Mouse (Mus musculus): ENCODE data around the gene AU022252. TPM values are rescaled to one million over a fixed set of nuclear protein-coding genes. Genes with fewer than 3 reads are reported as not detected.

Gene AU022252
- polyA plus RNA-seq, 1 experiment = 18.2 TPM

- no peak for TF ChIP-seq POLR2A (IDR thresholded peaks at IDR 0.05; ENCODE audit: borderline replicate concordance, extremely low read depth, insufficient read depth, insufficient read length, poor library complexity, severe bottlenecking)
- no peak for TF ChIP-seq CTCF (IDR thresholded peaks at IDR 0.05; ENCODE audit: borderline replicate concordance, extremely low read depth, insufficient read depth, insufficient read length)
Measured at GRCm38 (mm10) chr4:119198105-119198504, 34.4 kb downstream of the AU022252 start.

GRCm38 (mm10) chr4:119195582-119196320 is 36.8 kb downstream of the AU022252 start:
- DNase-seq (ENCODE audit: low read depth) = no peak
- TF ChIP-seq POLR2A (IDR thresholded peaks at IDR 0.05; ENCODE audit: borderline replicate concordance, extremely low read depth, insufficient read depth, insufficient read length, poor library complexity, severe bottlenecking) = no peak

More at GRCm38 (mm10) chr4:119198105-119198504, 34.4 kb downstream of the AU022252 start:
- DNase-seq (ENCODE audit: low read depth) = no peak

DNA sequence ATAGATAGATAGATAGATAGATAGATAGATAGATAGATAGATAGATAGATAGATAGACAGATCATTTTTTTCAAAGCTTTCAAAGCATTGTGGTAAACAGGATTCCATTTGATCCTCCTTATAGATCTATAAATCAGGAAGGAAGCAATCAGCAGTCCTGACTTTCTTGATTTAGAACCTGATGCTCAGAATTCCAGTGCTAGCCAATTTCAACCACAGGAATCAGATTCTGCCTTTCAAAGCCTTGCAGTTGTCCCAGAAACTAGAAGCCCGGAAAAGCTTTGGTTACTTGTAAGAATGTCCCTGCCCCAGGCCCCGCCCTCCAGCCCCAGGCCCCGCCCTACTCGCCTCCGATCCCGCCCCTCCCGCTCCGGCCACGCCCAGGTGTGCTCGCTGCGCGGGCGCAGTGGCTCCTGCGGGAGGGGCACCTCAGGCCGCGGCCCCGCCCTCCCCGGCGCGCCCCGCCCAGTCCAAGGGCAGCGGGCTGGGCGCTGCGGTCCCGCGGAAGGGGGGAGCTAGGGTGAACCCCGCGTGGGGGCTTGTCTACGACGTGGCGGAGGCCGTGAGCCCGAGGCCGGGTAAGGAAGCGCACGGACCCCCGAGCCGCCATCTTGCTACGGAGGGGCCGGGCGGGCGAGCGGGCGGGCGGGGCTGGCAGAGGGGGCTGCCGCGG is 37.5 kb downstream of the AU022252 start, which contains the start of gene Svbp:
TSS of gene Svbp (plus strand) at position 398 of the 673 bp plus-strand sequence.
- peak; percentile 95 for DNase-seq (ENCODE audit: low read depth)
- peak; percentile 73 for TF ChIP-seq POLR2A (IDR thresholded peaks at IDR 0.05; ENCODE audit: borderline replicate concordance, extremely low read depth, insufficient read depth, insufficient read length, poor library complexity, severe bottlenecking)
- TF ChIP-seq CTCF (IDR thresholded peaks at IDR 0.05; ENCODE audit: borderline replicate concordance, extremely low read depth, insufficient read depth, insufficient read length) = no peak

DNA sequence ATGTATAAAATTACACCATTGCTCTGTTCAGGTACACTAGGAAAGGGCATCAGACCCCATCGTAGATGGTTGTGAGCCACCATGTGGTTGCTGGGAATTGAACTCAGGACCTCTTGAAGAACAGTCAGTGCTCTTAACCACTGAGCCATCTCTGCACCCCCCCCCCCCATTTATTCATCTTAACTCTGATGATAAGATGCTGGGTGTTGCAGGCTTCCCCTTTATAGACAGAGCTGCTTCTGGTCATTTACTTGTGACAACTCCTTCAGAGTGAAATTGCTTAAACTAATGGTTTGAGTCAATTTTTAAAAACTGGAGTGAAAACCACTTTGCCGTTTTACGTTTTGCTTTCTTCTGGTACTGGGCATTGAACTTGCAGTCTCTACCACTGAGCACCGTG is 39.8 kb downstream of the AU022252 start:
- no peak for TF ChIP-seq CTCF (IDR thresholded peaks at IDR 0.05; ENCODE audit: borderline replicate concordance, extremely low read depth, insufficient read depth, insufficient read length)
- no peak for TF ChIP-seq POLR2A (IDR thresholded peaks at IDR 0.05; ENCODE audit: borderline replicate concordance, extremely low read depth, insufficient read depth, insufficient read length, poor library complexity, severe bottlenecking)
- no peak for DNase-seq (ENCODE audit: low read depth)

DNA sequence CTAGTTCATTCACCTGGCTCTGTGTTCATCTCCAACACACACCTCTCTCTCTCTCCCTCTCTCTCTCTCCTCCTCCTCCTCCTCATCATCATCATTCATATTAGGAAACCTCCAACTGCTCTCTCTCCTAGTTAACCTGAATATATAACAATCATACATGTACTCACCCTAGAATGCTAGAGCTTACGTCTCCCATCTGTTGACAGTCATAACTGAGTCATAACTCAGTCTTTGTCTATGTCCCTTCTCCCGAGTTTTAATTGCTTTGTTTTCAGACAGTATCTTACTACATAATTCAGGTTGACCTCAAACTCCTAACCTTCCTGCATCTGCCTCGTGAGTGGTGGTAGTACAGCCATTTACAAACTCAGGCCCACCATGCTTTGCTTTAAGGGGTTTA is 41.2 kb downstream of the AU022252 start:
- DNase-seq (ENCODE audit: low read depth) = no peak

DNA sequence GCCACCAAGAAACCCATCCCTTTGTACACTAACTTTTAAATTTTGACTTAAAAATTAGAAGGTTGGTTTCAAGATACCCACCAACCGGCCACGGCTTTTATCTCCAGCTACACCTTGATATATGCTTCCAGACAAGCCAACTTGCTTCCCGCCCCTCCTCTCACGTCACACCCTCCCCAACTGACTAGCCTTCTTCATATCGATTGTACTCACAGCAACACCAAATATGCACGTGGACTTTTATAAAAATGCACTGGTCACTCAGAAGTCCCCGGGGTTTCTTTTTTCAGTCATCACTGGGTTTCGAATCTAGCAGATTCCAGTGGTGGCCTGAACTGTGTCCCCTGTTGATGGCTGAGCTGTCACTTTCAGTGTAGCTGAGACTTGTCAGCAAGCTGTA is 41.9 kb downstream of the AU022252 start:
- no peak for DNase-seq (ENCODE audit: low read depth)

More for the DNA sequence above, 41.2 kb downstream of the AU022252 start:
- TF ChIP-seq CTCF (IDR thresholded peaks at IDR 0.05; ENCODE audit: borderline replicate concordance, extremely low read depth, insufficient read depth, insufficient read length) (no peak), POLR2A (IDR thresholded peaks at IDR 0.05; ENCODE audit: borderline replicate concordance, extremely low read depth, insufficient read depth, insufficient read length, poor library complexity, severe bottlenecking) (no peak)

GRCm38 (mm10) chr4:119189864-119190263 is 42.6 kb downstream of the AU022252 start, which contains the start of gene Ermap:
Gene Ermap, minus strand, starts transcription at chr4:119190011.
- no peak for DNase-seq (ENCODE audit: low read depth)
- TF ChIP-seq POLR2A (IDR thresholded peaks at IDR 0.05; ENCODE audit: borderline replicate concordance, extremely low read depth, insufficient read depth, insufficient read length, poor library complexity, severe bottlenecking) = no peak
- no peak for TF ChIP-seq CTCF (IDR thresholded peaks at IDR 0.05; ENCODE audit: borderline replicate concordance, extremely low read depth, insufficient read depth, insufficient read length)

More for the DNA sequence above, 41.9 kb downstream of the AU022252 start:
- TF ChIP-seq CTCF (IDR thresholded peaks at IDR 0.05; ENCODE audit: borderline replicate concordance, extremely low read depth, insufficient read depth, insufficient read length) (no peak), POLR2A (IDR thresholded peaks at IDR 0.05; ENCODE audit: borderline replicate concordance, extremely low read depth, insufficient read depth, insufficient read length, poor library complexity, severe bottlenecking) (no peak)

GRCm38 (mm10) chr4:119189392-119189791 is 43.1 kb downstream of the AU022252 start:
- no peak for DNase-seq (ENCODE audit: low read depth)
- TF ChIP-seq POLR2A (IDR thresholded peaks at IDR 0.05; ENCODE audit: borderline replicate concordance, extremely low read depth, insufficient read depth, insufficient read length, poor library complexity, severe bottlenecking) (no peak), CTCF (IDR thresholded peaks at IDR 0.05; ENCODE audit: borderline replicate concordance, extremely low read depth, insufficient read depth, insufficient read length) (no peak)

- DNase-seq (ENCODE audit: low read depth) = no peak
- no peak for TF ChIP-seq POLR2A (IDR thresholded peaks at IDR 0.05; ENCODE audit: borderline replicate concordance, extremely low read depth, insufficient read depth, insufficient read length, poor library complexity, severe bottlenecking)
- peak; percentile 26; the same call in 1 of the 2 replicates for TF ChIP-seq CTCF (IDR thresholded peaks at IDR 0.05; ENCODE audit: borderline replicate concordance, extremely low read depth, insufficient read depth, insufficient read length)
Measured at GRCm38 (mm10) chr4:119188060-119188785, 44.3 kb downstream of the AU022252 start.

GRCm38 (mm10) chr4:119185771-119186170 is 46.7 kb downstream of the AU022252 start:
- no peak for DNase-seq (ENCODE audit: low read depth)
- TF ChIP-seq CTCF (IDR thresholded peaks at IDR 0.05; ENCODE audit: borderline replicate concordance, extremely low read depth, insufficient read depth, insufficient read length) (no peak), POLR2A (IDR thresholded peaks at IDR 0.05; ENCODE audit: borderline replicate concordance, extremely low read depth, insufficient read depth, insufficient read length, poor library complexity, severe bottlenecking) (no peak)

DNA sequence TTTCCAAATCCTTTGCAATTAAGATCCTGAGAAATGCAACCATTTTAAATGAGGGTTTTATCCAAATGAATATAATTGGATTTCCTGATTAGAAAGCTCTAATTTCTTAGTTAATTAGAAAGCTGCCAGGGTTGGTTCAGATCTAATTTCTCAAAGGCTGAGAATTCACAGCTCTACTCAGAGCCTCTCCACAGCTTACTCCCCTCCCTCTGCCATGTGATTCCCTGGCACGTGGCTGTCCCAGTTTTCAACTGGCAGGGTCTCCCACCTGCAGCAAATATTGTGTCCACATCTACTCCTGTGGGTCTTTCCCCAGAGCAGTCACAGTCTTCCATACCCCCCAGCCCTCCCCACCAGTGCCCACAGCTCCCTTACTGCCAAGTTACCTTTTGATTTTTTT is 49.0 kb downstream of the AU022252 start:
- no peak for TF ChIP-seq CTCF (IDR thresholded peaks at IDR 0.05; ENCODE audit: borderline replicate concordance, extremely low read depth, insufficient read depth, insufficient read length)
- TF ChIP-seq POLR2A (IDR thresholded peaks at IDR 0.05; ENCODE audit: borderline replicate concordance, extremely low read depth, insufficient read depth, insufficient read length, poor library complexity, severe bottlenecking) = no peak
- DNase-seq (ENCODE audit: low read depth) = no peak

Data from brain, embryonic 14.5 days (tissue).